Mouse (Mus musculus): ENCODE measurements around the gene Gm1113. TPM values are rescaled to one million over a fixed set of nuclear protein-coding genes. Genes with fewer than 3 reads are reported as not detected.

Gm1113 gene
- polyA plus RNA-seq, 1 experiment from 2014 or later: not detected

DNA sequence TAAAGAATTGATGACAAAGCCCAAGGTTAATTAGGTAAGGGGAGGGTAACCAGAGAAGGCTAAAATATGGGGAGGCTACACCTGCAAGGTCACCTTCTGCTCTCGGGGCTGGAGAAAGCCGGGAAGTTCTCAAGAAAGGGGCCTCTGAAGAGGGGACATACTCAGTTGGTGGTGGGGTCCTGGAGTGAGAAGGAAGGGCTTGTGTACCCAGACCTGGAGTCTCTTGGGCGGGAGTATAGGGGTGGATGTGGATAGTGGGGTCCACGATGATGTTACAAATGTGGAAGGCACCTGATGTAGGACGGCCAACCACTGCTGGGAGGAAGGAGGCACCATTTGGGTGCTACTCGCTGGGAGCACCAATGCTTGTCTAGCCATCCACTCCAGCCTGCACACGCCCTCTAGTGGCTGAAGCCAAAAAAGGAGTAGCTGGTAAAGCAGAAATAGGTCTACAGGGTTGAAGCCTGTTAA lies 5.9 kb upstream of the Gm1113 start:
- 0 out of 2 replicates have a peak overlapping the region, but pooled peaks have one; percentile 8 for H3K27ac ChIP-seq (ENCODE audit: poor library complexity, severe bottlenecking)
- 0 out of 2 replicates have a peak, but pooled peaks cover 3% of the 10 kb centered on the region for H3K27me3 ChIP-seq (replicated peaks)
- H3K4me2 ChIP-seq: no peak overlapping the region
- no peaks in the 10 kb centered on the region for H3K36me3 ChIP-seq
- peak; percentile 53 for ATAC-seq (ENCODE audit: insufficient number of reproducible peaks, low FRiP score)
- H3K9ac ChIP-seq: no peak overlapping the region
- WGBS: 26% methylated on average over 7 of the region's 7 CpGs
- H3K4me3 ChIP-seq: no peak overlapping the region
- H3K9me3 ChIP-seq (replicated peaks): no peaks in the 10 kb centered on the region
- peaks cover 8% of the 10 kb centered on the region; the same call in 1 of the 2 replicates for H3K4me1 ChIP-seq (replicated peaks)

DNA sequence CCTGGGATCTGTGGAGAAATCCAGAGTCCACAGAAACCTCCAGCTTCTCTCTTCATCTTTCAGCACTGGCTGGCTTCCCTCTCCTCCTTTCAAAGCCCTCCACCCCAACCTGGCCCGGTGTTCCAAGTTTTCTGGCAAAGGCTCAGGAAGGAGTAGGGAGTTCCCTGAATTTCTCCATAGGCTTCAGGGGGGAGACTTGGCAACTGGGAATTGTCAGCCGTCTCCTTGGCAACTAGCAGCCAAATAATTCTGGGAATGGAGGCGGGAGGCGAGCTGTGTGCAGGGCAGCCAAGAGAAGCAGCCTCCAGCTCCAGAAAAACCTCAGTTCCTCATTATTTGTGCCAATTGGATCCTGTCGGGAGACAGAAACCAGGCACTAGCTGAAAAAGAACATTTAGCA lies 5.5 kb upstream of the Gm1113 start:
- H3K9me3 ChIP-seq (replicated peaks): no peaks in the 10 kb centered on the region
- 41% methylated on average over 5 of the region's 5 CpGs for WGBS
- no peak overlapping the region for H3K9ac ChIP-seq
- 0 out of 2 replicates have a peak overlapping the region, but pooled peaks have one; percentile 18 for H3K27ac ChIP-seq (ENCODE audit: poor library complexity, severe bottlenecking)
- no peak overlapping the region for H3K4me3 ChIP-seq
- H3K4me2 ChIP-seq: no peak overlapping the region
- peaks cover 8% of the 10 kb centered on the region; the same call in 1 of the 2 replicates for H3K4me1 ChIP-seq (replicated peaks)
- peak; percentile 36 for ATAC-seq (ENCODE audit: insufficient number of reproducible peaks, low FRiP score)
- H3K36me3 ChIP-seq: no peaks in the 10 kb centered on the region
- 0 out of 2 replicates have a peak, but pooled peaks cover 3% of the 10 kb centered on the region for H3K27me3 ChIP-seq (replicated peaks)

DNA sequence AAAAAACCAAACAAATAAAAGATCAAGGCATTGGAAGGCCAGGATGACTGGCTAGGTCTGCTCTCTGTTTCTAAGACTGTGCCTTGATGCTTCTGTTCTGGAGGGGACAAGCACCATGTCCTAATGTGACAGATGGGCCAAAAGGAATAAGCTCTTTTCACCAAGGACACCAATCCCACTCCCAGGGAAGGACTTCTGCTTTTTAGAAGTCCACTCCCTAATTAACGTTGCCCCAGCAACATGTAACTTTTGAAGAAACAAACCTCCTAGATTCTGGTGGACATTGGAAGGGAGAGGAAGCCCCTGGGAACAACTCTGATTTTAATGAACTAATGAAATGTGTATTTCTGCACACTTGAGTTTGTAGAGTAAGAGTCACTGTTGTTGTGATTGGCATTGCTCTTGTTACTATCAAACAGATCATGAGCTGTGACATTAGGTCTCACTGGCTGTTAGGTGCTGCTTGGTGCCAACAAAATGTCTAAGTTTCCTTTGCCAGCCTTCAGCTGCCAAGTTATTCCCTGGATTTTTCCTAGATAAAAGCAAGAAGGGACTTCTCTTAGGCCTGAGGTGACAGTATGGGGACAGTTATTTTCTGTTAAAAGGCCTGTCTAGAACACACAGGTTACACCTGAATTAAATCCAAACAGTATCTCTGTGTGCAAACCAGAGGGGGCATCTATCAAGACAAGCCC lies 4.9 kb upstream of the Gm1113 start:
- H3K27me3 ChIP-seq (replicated peaks): 0 out of 2 replicates have a peak, but pooled peaks cover 3% of the 10 kb centered on the region
- no peak overlapping the region for H3K4me3 ChIP-seq
- 0 out of 2 replicates have a peak overlapping the region, but pooled peaks have one; percentile 18 for H3K27ac ChIP-seq (ENCODE audit: poor library complexity, severe bottlenecking)
- H3K36me3 ChIP-seq: no peaks in the 10 kb centered on the region
- H3K4me2 ChIP-seq: no peak overlapping the region
- no peak for ATAC-seq (ENCODE audit: insufficient number of reproducible peaks, low FRiP score)
- H3K9ac ChIP-seq: no peak overlapping the region
- H3K9me3 ChIP-seq (replicated peaks): no peaks in the 10 kb centered on the region
- H3K4me1 ChIP-seq (replicated peaks): peaks cover 8% of the 10 kb centered on the region; the same call in 1 of the 2 replicates
- 63% methylated on average over 1 of the region's 1 CpGs for WGBS

DNA sequence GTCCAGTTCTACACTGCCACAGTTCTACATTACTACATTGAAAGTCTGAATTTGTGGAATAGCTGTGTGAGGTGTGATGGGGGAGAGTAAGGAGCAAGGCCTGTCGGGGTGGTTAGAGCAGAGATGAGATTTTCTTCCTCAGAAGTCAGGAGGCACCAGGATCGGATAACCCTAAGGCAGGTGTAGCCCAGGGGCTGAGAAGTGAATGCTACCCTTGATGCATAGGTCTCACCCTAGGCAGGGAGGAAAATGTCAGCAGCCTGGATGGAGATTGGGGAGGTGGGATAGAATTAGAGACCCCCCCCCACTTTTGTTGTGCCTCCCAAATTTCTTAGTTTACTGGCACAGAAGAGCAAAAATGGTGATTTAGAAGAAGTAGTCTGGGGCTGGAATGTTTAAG lies 4.2 kb upstream of the Gm1113 start:
- H3K27me3 ChIP-seq (replicated peaks): 0 out of 2 replicates have a peak, but pooled peaks cover 3% of the 10 kb centered on the region
- no peak overlapping the region for H3K4me3 ChIP-seq
- H3K36me3 ChIP-seq: no peaks in the 10 kb centered on the region
- peaks cover 8% of the 10 kb centered on the region; the same call in 1 of the 2 replicates for H3K4me1 ChIP-seq (replicated peaks)
- no peaks in the 10 kb centered on the region for H3K9me3 ChIP-seq (replicated peaks)
- no peak for ATAC-seq (ENCODE audit: insufficient number of reproducible peaks, low FRiP score)
- no peak overlapping the region for H3K9ac ChIP-seq
- WGBS: 70% methylated on average over 2 of the region's 2 CpGs
- H3K27ac ChIP-seq (ENCODE audit: poor library complexity, severe bottlenecking): no peak overlapping the region
- H3K4me2 ChIP-seq: no peak overlapping the region

DNA sequence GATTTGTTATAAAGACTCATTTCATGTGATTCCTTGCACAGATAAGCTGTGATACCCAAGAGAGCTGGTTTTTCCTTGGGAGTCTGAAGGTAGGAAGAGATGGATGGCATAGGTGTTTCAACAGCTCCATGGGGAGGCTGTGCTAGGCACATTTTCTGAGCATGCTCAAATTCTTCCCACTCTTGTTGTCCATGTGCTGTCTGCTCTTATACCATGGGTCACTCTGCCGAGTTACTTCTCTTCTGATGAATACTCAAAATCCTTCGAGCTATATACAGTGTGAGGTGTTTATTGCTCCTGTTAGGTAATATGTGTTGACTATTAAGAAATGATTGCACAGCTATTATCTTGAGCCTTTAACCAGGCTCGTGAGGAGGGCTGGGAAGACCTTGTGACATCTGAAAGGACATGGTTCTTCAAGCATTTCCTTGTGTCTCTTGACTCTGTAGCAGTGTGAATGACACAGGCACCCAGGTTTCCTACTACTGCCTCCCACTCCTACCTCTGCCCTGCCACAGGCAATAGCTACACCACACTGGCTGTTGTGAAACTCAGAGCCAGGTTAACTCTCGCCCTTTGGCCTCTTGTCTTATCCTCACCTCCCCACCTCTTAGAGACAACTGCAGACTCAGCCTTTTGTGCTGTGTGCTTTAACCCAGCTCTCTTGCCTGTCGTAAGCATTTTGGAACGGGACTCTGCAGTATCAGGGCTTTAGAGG lies 2.7 kb upstream of the Gm1113 start:
- Histone ChIP-seq H3K9ac (no peak overlapping the region), H3K4me3 (no peak overlapping the region), H3K27ac (ENCODE audit: poor library complexity, severe bottlenecking) (no peak overlapping the region), H3K27me3 (replicated peaks) (0 out of 2 replicates have a peak, but pooled peaks cover 3% of the 10 kb centered on the region), H3K4me1 (replicated peaks) (peaks cover 8% of the 10 kb centered on the region; the same call in 1 of the 2 replicates), H3K36me3 (no peaks in the 10 kb centered on the region), H3K9me3 (replicated peaks) (no peaks in the 10 kb centered on the region), H3K4me2 (no peak overlapping the region)
- ATAC-seq (ENCODE audit: insufficient number of reproducible peaks, low FRiP score): no peak
- WGBS: 72% methylated on average over 6 of the region's 6 CpGs

DNA sequence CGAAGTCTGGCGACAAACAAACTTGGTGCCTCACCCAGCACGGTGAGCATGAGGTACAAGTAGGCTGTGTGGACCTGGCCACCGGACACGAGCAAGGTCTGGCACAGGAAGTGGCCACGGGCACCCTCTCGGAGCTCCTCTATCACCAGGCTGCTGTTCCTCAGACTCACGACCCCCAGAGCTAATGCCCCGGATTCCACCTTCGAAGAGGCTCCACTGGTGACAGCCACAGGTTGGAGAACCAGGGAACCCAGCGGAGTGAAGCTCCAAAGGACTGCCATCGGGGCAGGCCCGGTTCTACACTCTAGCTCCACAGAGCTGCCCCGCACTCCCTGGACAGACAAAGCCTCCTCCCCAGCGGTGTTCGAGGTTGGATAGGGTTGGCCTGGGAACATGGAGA lies 1.4 kb downstream of the Gm1113 start:
- no peaks in the 10 kb centered on the region for H3K4me1 ChIP-seq (replicated peaks)
- no peak overlapping the region for H3K27ac ChIP-seq (ENCODE audit: poor library complexity, severe bottlenecking)
- no peak for ATAC-seq (ENCODE audit: insufficient number of reproducible peaks, low FRiP score)
- no peak overlapping the region for H3K4me3 ChIP-seq
- no peak overlapping the region for H3K9ac ChIP-seq
- H3K27me3 ChIP-seq (replicated peaks): 0 out of 2 replicates have a peak, but pooled peaks cover 7% of the 10 kb centered on the region
- H3K4me2 ChIP-seq: no peak overlapping the region
- H3K9me3 ChIP-seq (replicated peaks): no peaks in the 10 kb centered on the region
- WGBS: 88% methylated on average over 16 of the region's 16 CpGs
- no peaks in the 10 kb centered on the region for H3K36me3 ChIP-seq

DNA sequence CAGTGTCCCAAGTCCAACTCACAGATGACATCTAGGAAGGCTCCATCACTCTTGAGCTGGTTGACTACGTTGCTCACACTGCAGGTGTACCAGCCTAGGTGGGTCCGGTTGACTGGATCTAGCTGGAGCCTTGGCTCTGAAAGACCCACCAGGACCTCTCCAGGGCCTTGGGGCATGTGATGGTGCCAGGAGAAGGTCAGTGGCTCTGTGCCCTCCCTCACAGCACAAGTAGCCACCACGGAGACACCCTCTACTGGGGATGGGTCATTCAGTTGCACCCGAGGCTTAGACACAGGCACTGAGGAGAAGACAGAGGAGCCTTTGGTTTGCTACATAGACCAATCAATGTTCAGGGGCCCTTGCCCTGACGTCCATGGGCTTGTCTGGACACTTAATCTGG lies 1.9 kb downstream of the Gm1113 start:
- Histone ChIP-seq H3K9me3 (replicated peaks) (no peaks in the 10 kb centered on the region), H3K4me2 (no peak overlapping the region), H3K27ac (ENCODE audit: poor library complexity, severe bottlenecking) (no peak overlapping the region), H3K36me3 (no peaks in the 10 kb centered on the region), H3K4me3 (no peak overlapping the region), H3K27me3 (replicated peaks) (0 out of 2 replicates have a peak, but pooled peaks cover 7% of the 10 kb centered on the region), H3K4me1 (replicated peaks) (no peaks in the 10 kb centered on the region), H3K9ac (no peak overlapping the region)
- 80% methylated on average over 5 of the region's 5 CpGs for WGBS
- no peak for ATAC-seq (ENCODE audit: insufficient number of reproducible peaks, low FRiP score)

DNA sequence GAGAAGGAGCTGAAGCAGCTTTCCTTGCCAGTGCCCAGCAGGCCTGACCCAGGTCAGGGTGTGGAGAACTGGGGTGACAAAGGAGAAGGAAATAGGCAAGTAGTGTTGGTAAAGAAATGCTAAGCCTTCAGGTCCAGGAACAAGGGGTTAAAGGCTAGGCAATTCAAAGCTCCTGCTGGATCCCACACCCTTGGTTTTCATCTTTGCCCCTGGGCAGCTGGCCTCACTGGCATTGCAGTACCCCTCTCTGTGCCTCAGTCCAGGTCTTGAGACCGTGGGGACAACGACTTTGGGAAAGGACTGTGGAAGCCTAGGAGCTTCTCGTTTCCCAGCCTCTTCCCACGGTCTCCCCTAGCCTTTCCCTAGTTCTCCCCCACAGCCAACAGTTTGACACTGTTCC lies 4.2 kb downstream of the Gm1113 start:
- H3K27ac ChIP-seq (ENCODE audit: poor library complexity, severe bottlenecking): no peak overlapping the region
- WGBS: 80% methylated on average over 4 of the region's 4 CpGs
- H3K36me3 ChIP-seq: no peaks in the 10 kb centered on the region
- H3K4me2 ChIP-seq: no peak overlapping the region
- no peak overlapping the region for H3K4me3 ChIP-seq
- 0 out of 2 replicates have a peak, but pooled peaks cover 7% of the 10 kb centered on the region for H3K27me3 ChIP-seq (replicated peaks)
- no peak for ATAC-seq (ENCODE audit: insufficient number of reproducible peaks, low FRiP score)
- H3K4me1 ChIP-seq (replicated peaks): peaks cover 4% of the 10 kb centered on the region
- H3K9ac ChIP-seq: no peak overlapping the region
- no peaks in the 10 kb centered on the region for H3K9me3 ChIP-seq (replicated peaks)

DNA sequence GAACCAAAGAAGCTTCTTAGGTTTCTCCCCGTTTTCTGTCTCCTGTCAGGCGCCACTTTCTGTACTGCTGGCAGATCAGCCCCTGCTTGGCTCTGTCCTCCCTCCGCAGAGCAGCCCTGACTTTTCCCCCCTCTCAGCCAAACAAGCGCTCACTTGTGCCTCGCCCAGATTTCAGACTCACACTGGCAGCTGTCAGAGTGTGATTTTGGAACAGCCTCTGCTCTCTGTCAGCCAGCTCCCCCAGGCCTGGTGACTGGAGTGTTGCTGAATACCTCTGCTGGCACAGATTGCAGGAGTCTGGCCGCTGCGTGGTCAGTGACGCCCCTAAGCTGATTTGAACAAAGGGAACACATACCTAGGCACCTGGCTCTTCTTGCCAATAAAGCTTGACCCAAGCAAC lies 9.8 kb downstream of the Gm1113 start:
- Histone ChIP-seq H3K36me3 (peaks cover 13% of the 10 kb centered on the region; the same call in 1 of the 2 replicates), H3K4me2 (peak overlapping the region; percentile 9), H3K4me3 (no peak overlapping the region), H3K27ac (ENCODE audit: poor library complexity, severe bottlenecking) (peak overlapping the region; percentile 84), H3K9ac (no peak overlapping the region; the same call in 1 of the 2 replicates), H3K4me1 (replicated peaks) (peaks cover 26% of the 10 kb centered on the region), H3K27me3 (replicated peaks) (0 out of 2 replicates have a peak, but pooled peaks cover 4% of the 10 kb centered on the region), H3K9me3 (replicated peaks) (no peaks in the 10 kb centered on the region)
- WGBS: 11% methylated on average over 8 of the region's 8 CpGs
- ATAC-seq (ENCODE audit: insufficient number of reproducible peaks, low FRiP score): peak; percentile 64

DNA sequence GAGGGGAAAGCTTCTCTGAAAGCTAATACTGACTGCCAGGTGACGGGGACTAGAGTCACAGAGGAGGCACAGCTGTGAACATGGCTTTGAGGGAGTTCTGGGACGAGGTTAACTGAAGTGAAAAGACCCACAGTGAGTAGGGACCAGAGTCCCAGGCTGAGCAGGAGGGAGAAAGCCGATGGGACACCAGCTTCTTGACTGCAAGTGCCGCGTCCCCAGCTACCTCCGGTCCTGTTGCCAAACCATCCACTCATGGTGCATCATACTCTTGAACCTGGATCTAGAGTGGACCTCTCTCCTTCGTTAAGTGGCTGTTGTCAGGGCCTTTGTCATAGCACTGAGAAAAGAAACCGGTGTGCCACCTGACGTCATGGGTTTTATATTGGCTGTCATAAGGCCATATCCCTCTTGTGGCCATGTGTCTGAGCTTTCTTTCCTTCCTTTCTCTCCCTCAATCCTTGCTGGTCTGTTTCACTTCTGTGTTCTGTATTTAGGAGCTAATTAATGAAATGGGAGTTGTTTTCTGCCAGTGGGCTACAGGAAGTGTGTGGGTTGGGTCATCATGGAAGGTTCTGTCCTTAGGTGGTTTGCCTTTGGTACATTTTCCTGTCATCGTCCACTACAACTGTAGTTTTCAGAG lies 15.6 kb downstream of the Gm1113 start:
- Histone ChIP-seq H3K4me2 (no peak overlapping the region), H3K27me3 (replicated peaks) (no peaks in the 10 kb centered on the region), H3K4me3 (no peak overlapping the region), H3K36me3 (peaks cover 48% of the 10 kb centered on the region), H3K4me1 (replicated peaks) (peaks cover 10% of the 10 kb centered on the region), H3K9ac (no peak overlapping the region), H3K9me3 (replicated peaks) (no peaks in the 10 kb centered on the region), H3K27ac (ENCODE audit: poor library complexity, severe bottlenecking) (no peak overlapping the region)
- no peak for ATAC-seq (ENCODE audit: insufficient number of reproducible peaks, low FRiP score)
- 86% methylated on average over 10 of the region's 10 CpGs for WGBS

DNA sequence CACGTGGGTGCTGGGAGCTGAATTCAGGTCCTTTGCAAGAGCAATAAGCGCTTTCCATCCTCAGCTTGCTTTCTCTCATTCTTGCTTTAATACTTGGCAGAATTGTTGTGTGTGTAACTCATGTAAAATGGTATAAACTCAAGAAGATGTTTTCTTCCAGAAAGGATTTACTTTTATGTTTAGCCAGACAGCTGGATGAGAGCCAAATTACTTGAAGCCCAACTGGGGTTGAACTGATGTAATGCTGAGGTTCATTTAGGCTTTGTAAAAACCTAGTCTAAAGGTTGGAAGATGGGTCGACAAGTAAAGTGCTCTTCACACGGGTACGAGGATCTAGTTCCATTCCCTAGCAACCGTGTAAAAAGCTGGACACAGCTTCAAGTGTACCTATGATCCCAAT lies 18.1 kb downstream of the Gm1113 start:
- Histone ChIP-seq H3K9ac (no peak overlapping the region), H3K4me3 (no peak overlapping the region), H3K4me1 (replicated peaks) (0 out of 2 replicates have a peak, but pooled peaks cover 6% of the 10 kb centered on the region), H3K27ac (ENCODE audit: poor library complexity, severe bottlenecking) (no peak overlapping the region), H3K9me3 (replicated peaks) (no peaks in the 10 kb centered on the region), H3K27me3 (replicated peaks) (no peaks in the 10 kb centered on the region), H3K4me2 (no peak overlapping the region), H3K36me3 (peaks cover 46% of the 10 kb centered on the region)
- no peak for ATAC-seq (ENCODE audit: insufficient number of reproducible peaks, low FRiP score)
- WGBS: 82% methylated on average over 6 of the region's 6 CpGs

Data from heart, embryonic 12.5 days (tissue).